Mouse (Mus musculus) MEL (cell line): ENCODE data around the gene Ube2o.

Source experiments
- CHD1 ChIP-seq: IDR thresholded peaks from 2 replicates; pipeline ENCODE4 v1.6.1; 2012; ENCODE audit warnings: low read depth, mild to moderate bottlenecking, inconsistent platforms, low read length, improper control_type of control experiment
- CTCF ChIP-seq, 3 experiments: IDR thresholded peaks in 2 of 3; conservative IDR thresholded peaks in 1 of 3; 2 replicates each; pipeline ENCODE4 v1.5.1; 2011 to 2012; ENCODE audit warnings: low read length in 3 of 3, low read depth in 2 of 3, mild to moderate bottlenecking in 2 of 3, improper control_type of control experiment in 1 of 3, inconsistent platforms in 1 of 3, mixed read lengths in 1 of 3, moderate library complexity in 1 of 3; ENCODE audit not compliant: control insufficient read depth in 1 of 3, insufficient read depth in 1 of 3, poor library complexity in 1 of 3, severe bottlenecking in 1 of 3
- E2F4 ChIP-seq: IDR thresholded peaks from 2 replicates; pipeline ENCODE4 v1.6.1; 2011; ENCODE audit warnings: low read depth, low read length, improper control_type of control experiment, borderline replicate concordance
- ETS1 ChIP-seq: IDR thresholded peaks from 2 replicates; pipeline ENCODE4 v1.6.1; 2012; ENCODE audit warnings: low read depth, mild to moderate bottlenecking, inconsistent platforms, low read length, improper control_type of control experiment, moderate library complexity
- POLR2A ChIP-seq, 2 experiments: IDR thresholded peaks; 2 replicates each; pipeline ENCODE4 v1.6.1; 2011 to 2012; ENCODE audit warnings: low read length in 2 of 2, mild to moderate bottlenecking in 2 of 2, control low read depth in 1 of 2, improper control_type of control experiment in 1 of 2, low read depth in 1 of 2, moderate library complexity in 1 of 2; ENCODE audit not compliant: control insufficient read depth in 1 of 2, insufficient read depth in 1 of 2, poor library complexity in 1 of 2
- RCOR1 ChIP-seq: IDR thresholded peaks from 2 replicates; pipeline ENCODE4 v1.6.1; 2012; ENCODE audit warnings: low read depth, mild to moderate bottlenecking, inconsistent platforms, low read length, improper control_type of control experiment
- TAL1 ChIP-seq: IDR thresholded peaks from 2 replicates; pipeline ENCODE4 v1.6.1; 2012; ENCODE audit warnings: mild to moderate bottlenecking, inconsistent platforms, low read length, moderate library complexity, mixed read lengths
- TBP ChIP-seq: IDR thresholded peaks from 2 replicates; pipeline ENCODE4 v1.8.0; 2011; ENCODE audit warnings: low read depth, low read length, improper control_type of control experiment
- UBTF ChIP-seq: IDR thresholded peaks from 2 replicates; pipeline ENCODE4 v1.6.1; 2012; ENCODE audit warnings: low read depth, mild to moderate bottlenecking, inconsistent platforms, low read length, improper control_type of control experiment, moderate library complexity, borderline replicate concordance; ENCODE audit not compliant: insufficient read depth
- USF1 ChIP-seq: IDR thresholded peaks from 2 replicates; pipeline ENCODE4 v1.6.1; 2014; ENCODE audit warnings: low read depth, mild to moderate bottlenecking, inconsistent platforms, low read length, improper control_type of control experiment, moderate library complexity

DNA sequence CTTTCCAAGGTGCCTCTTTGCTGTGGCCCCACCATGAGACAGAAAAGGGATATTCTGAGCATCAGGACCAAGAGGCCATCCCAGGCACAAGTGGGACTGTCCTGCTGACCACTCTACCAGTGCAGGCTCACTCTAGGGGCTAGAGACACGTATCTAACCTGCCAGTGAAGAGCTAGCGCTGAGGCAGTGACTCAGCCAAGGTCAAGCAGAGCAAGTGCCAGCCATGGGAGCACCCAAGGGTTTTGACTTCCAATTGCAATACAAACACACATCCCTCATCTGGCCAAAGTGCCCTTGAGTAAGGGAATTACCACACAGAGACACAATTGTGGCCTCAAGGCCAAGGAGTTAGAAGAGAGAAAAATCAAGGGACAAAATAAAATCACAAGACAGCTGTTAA lies 5.9 kb downstream of the Ube2o start:
- TF ChIP-seq POLR2A (IDR thresholded peaks at IDR 0.05; ENCODE audit: control insufficient read depth in 1 of 2, insufficient read depth in 1 of 2, low read depth in 1 of 2, low read length in 2 of 2, poor library complexity in 1 of 2) (no peak), CHD1 (no peak), USF1 (no peak), TAL1 (no peak), ETS1 (no peak), RCOR1 (no peak), CTCF (IDR thresholded peaks at IDR 0.05 in 2 of 3, conservative IDR thresholded peaks at IDR 0.05 in 1 of 3; ENCODE audit: control insufficient read depth in 1 of 3, insufficient read depth in 1 of 3, low read depth in 2 of 3, low read length in 3 of 3, poor library complexity in 1 of 3, severe bottlenecking in 1 of 3) (no peak), UBTF (no peak), TBP (no peak), E2F4 (no peak)
